Mouse (Mus musculus) urinary bladder, postnatal 0 days (tissue): ENCODE measurements around the gene Clrn2. TPM values are rescaled to one million over a fixed set of nuclear protein-coding genes. Genes with fewer than 3 reads are reported as not detected.

Experiments
- polyA plus RNA-seq: library from polyadenylated mRNA; unstranded; fragments of >200 nt; fragmentation: Nextera tagmentation; extraction: Ambion mirVana; gene quantifications from 2 replicates; pipeline ENCODE4 v1.2.1, GENCODE M21; 2015

Gene Clrn2
- polyA plus RNA-seq: not detected in 2 replicates

DNA sequence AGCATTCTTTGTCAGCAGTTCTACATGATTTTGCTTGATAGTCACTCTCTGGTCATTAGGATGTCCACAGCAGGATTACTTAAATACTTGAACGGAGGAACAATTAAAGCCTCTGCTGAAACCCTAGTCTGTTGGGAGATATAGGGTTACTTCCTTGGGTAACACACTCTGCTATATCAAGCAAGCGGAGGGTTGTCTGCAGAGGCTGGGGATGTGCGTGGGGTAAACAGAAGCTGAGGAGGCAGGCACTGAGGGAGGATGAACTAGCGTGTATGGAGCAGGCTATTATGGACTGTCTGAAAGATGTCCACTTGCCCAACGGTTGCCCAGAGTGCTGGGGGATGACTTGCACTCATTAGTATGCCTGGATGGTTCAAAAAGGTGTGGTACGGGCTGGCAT is at the start of gene Clrn2:
Gene Clrn2 (plus strand): TSS at position 301 of the 400 bp plus-strand sequence.

GRCm38 (mm10) chr5:45449831-45450716 is 3.5 kb upstream of the Clrn2 start, which contains the start of gene Qdpr:
Gene Qdpr, minus strand, starts transcription at chr5:45450236.

GRCm38 (mm10) chr5:45493191-45494092 is 39.9 kb downstream of the Clrn2 start, which contains the start of gene Lap3:
Gene Lap3, plus strand, starts transcription at chr5:45493374.

Other genes with a start within 250 kb of the Clrn2 start
- 57.6 and 59.1 TPM in 2 replicates for gene Qdpr, start 3.5 kb upstream of the Clrn2 start, polyA plus RNA-seq
- gene Lap3, start 39.6 kb downstream of the Clrn2 start, polyA plus RNA-seq: 53.8 and 60.7 TPM in 2 replicates
- 163 and 168 TPM in 2 replicates for gene Med28, start 66.5 kb downstream of the Clrn2 start, polyA plus RNA-seq
- gene Fam184b, start 185.9 kb downstream of the Clrn2 start, polyA plus RNA-seq: 0.10 and 0.11 TPM in 2 replicates
- 6.2 and 9.9 TPM in 2 replicates for gene Ncapg, start 216.2 kb downstream of the Clrn2 start, polyA plus RNA-seq